Mouse (Mus musculus): ENCODE data around the gene Kars. TPM values are rescaled to one million over a fixed set of nuclear protein-coding genes. Genes with fewer than 3 reads are reported as not detected.

Gene Kars
- total and polyA plus RNA-seq, 3 experiments: 295 to 642 (median 355) TPM

DNA sequence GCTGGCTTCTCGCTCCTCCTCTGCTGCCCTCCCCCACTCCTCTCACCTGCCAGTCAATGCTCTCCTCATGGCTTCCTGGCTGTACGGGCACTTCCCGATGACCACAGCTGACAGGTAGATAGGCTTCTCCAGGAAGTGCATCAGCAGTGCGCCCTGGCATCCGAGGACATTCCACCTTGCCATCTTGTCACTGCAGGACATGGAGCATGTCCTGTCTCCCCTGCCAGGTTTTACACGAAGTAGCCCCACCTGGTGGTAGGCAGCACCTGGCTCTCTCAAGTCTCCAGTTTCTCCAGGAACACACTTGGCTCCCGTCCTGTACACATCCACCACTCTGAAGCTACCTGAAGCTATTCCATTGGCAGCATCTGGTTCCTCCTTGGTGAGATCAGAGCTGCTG is 29.0 kb downstream of the Kars start:
- DNase-seq (ENCODE audit: low read depth, low spot score): no peak
- H3K27ac ChIP-seq (ENCODE audit: control insufficient read depth, low read depth, low read length): no peak overlapping the region
- no peaks in the 10 kb centered on the region for H3K27me3 ChIP-seq (ENCODE audit: control insufficient read depth in 1 of 2, insufficient read depth in 2 of 2, low read length in 2 of 2)
- TF ChIP-seq MAZ (IDR thresholded peaks at IDR 0.05; ENCODE audit: low read depth, low read length) (no peak), POLR2AphosphoS2 (IDR thresholded peaks at IDR 0.05; ENCODE audit: low read length) (no peak), CTCF (IDR thresholded peaks at IDR 0.05 in 2 of 3, conservative IDR thresholded peaks at IDR 0.05 in 1 of 3; ENCODE audit: control insufficient read depth in 1 of 3, insufficient read depth in 1 of 3, low read depth in 2 of 3, low read length in 3 of 3, poor library complexity in 1 of 3, severe bottlenecking in 1 of 3) (peak; percentile 7 to 48 (median 37); a peak in 4 of 6 replicates), SMC3 (IDR thresholded peaks at IDR 0.05; ENCODE audit: low read depth, low read length) (peak; percentile 33), MYC (IDR thresholded peaks at IDR 0.05; ENCODE audit: low read depth, low read length) (no peak)
- H3K9ac ChIP-seq (ENCODE audit: control insufficient read depth, low read depth, low read length, poor library complexity, severe bottlenecking): no peak overlapping the region
- H3K4me1 ChIP-seq (ENCODE audit: control insufficient read depth in 1 of 2, insufficient read depth in 2 of 2, low read length in 2 of 2): no peaks in the 10 kb centered on the region
- no peaks in the 10 kb centered on the region for H3K9me3 ChIP-seq (replicated peaks; ENCODE audit: insufficient read depth, low read length)
- peaks cover 0 to 5% of the 10 kb centered on the region in 2 experiments; a peak in 2 of 4 replicates for H3K36me3 ChIP-seq (ENCODE audit: control insufficient read depth in 1 of 2, insufficient read depth in 2 of 2, low read length in 2 of 2)
- H3K4me3 ChIP-seq (ENCODE audit: control insufficient read depth in 1 of 2, insufficient read depth in 1 of 2, low read depth in 2 of 2, low read length in 2 of 2): no peak overlapping the region
- H3K79me2 ChIP-seq (ENCODE audit: control insufficient read depth, insufficient read depth, low read length, poor library complexity): no peaks in the 10 kb centered on the region

DNA sequence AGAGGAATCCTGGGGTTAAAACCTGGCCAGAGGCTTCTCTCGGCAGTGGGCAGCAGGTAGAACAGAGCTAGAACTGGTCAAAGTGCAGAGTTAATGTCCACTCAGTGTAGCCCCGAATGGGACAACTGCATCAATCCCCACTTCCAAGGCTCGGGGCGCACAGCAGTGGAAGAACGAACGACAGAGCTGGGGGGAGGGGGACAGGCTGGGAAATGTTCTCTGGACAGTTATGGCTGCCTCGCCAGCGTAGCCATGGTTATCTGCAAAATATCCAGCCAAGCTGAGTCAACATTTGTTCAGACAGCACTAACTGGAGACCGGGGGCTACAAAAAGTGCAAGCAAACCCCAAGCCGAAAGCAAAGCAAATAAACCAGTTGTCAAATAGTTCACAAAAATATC is 33.0 kb downstream of the Kars start:
- Histone ChIP-seq H3K27me3 (ENCODE audit: control insufficient read depth in 1 of 2, insufficient read depth in 2 of 2, low read length in 2 of 2) (no peaks in the 10 kb centered on the region), H3K4me3 (ENCODE audit: control insufficient read depth in 1 of 2, insufficient read depth in 1 of 2, low read depth in 2 of 2, low read length in 2 of 2) (no peak overlapping the region), H3K36me3 (ENCODE audit: control insufficient read depth in 1 of 2, insufficient read depth in 2 of 2, low read length in 2 of 2) (peaks cover 0 to 9% of the 10 kb centered on the region in 2 experiments; a peak in 2 of 4 replicates), H3K79me2 (ENCODE audit: control insufficient read depth, insufficient read depth, low read length, poor library complexity) (no peaks in the 10 kb centered on the region), H3K4me1 (ENCODE audit: control insufficient read depth in 1 of 2, insufficient read depth in 2 of 2, low read length in 2 of 2) (no peaks in the 10 kb centered on the region; a peak in 1 of 4 replicates), H3K9ac (ENCODE audit: control insufficient read depth, low read depth, low read length, poor library complexity, severe bottlenecking) (no peak overlapping the region), H3K27ac (ENCODE audit: control insufficient read depth, low read depth, low read length) (no peak overlapping the region), H3K9me3 (replicated peaks; ENCODE audit: insufficient read depth, low read length) (no peaks in the 10 kb centered on the region)
- TF ChIP-seq TCF12 (IDR thresholded peaks at IDR 0.05; ENCODE audit: low read depth, low read length) (no peak), RAD21 (IDR thresholded peaks at IDR 0.05; ENCODE audit: low read depth, low read length) (no peak), MAZ (IDR thresholded peaks at IDR 0.05; ENCODE audit: low read depth, low read length) (no peak), TAL1 (IDR thresholded peaks at IDR 0.05; ENCODE audit: low read length) (no peak), E2F4 (IDR thresholded peaks at IDR 0.05; ENCODE audit: borderline replicate concordance, low read depth, low read length) (no peak), USF2 (IDR thresholded peaks at IDR 0.05; ENCODE audit: borderline replicate concordance in 1 of 2, insufficient read depth in 1 of 2, low read depth in 1 of 2, low read length in 2 of 2) (no peak), UBTF (IDR thresholded peaks at IDR 0.05; ENCODE audit: borderline replicate concordance, insufficient read depth, low read depth, low read length) (no peak), NRF1 (IDR thresholded peaks at IDR 0.05; ENCODE audit: insufficient read depth, low read depth, low read length, poor library complexity, severe bottlenecking) (no peak), POLR2AphosphoS2 (IDR thresholded peaks at IDR 0.05; ENCODE audit: low read length) (no peak), ZMIZ1 (IDR thresholded peaks at IDR 0.05; ENCODE audit: low read depth, low read length) (no peak), EP300 (IDR thresholded peaks at IDR 0.05; ENCODE audit: low read depth in 1 of 2, low read length in 2 of 2) (no peak), MXI1 (IDR thresholded peaks at IDR 0.05; ENCODE audit: low read depth, low read length) (no peak), POLR2A (IDR thresholded peaks at IDR 0.05; ENCODE audit: control insufficient read depth in 1 of 2, insufficient read depth in 1 of 2, low read depth in 1 of 2, low read length in 2 of 2, poor library complexity in 1 of 2) (no peak), JUND (IDR thresholded peaks at IDR 0.05; ENCODE audit: low read depth, low read length) (no peak), SIN3A (IDR thresholded peaks at IDR 0.05; ENCODE audit: low read length) (no peak), NELFE (IDR thresholded peaks at IDR 0.05; ENCODE audit: low read depth, low read length) (no peak), SMC3 (IDR thresholded peaks at IDR 0.05; ENCODE audit: low read depth, low read length) (no peak), KAT2A (conservative IDR thresholded peaks at IDR 0.05; ENCODE audit: low read depth, low read length) (no peak)
- no peak for DNase-seq (ENCODE audit: low read depth, low spot score)
